Mouse (Mus musculus): ENCODE measurements around the gene Slc9b1.

The Slc9b1 gene

GRCm38 (mm10) chr3:135347739-135348264 lies at the start of gene Slc9b1:
TSS of gene Slc9b1 (plus strand) at chr3:135348029.
- no peak for DNase-seq

- DNase-seq, result peak; percentile 11
These were observed 49.3 kb upstream of the Slc9b1 start for GRCm38 (mm10) chr3:135298560-135298959.

- no peak for DNase-seq
These were observed 47.7 kb upstream of the Slc9b1 start for GRCm38 (mm10) chr3:135300081-135300480.

- DNase-seq, result no peak
These were observed 43.8 kb upstream of the Slc9b1 start for GRCm38 (mm10) chr3:135304060-135304459.

- no peak for DNase-seq
These were observed 43.3 kb upstream of the Slc9b1 start for GRCm38 (mm10) chr3:135304566-135304965.

GRCm38 (mm10) chr3:135307411-135308259 lies 40.2 kb upstream of the Slc9b1 start, which contains the start of gene Slc9b2:
TSS of gene Slc9b2 (plus strand) at chr3:135307700.
- peak; percentile 28 for DNase-seq

GRCm38 (mm10) chr3:135312916-135313491 lies 34.8 kb upstream of the Slc9b1 start:
- DNase-seq, result no peak

- DNase-seq, result no peak
These were observed 34.1 kb upstream of the Slc9b1 start for GRCm38 (mm10) chr3:135313727-135314126.

- no peak for DNase-seq
These were observed 33.0 kb upstream of the Slc9b1 start for GRCm38 (mm10) chr3:135314811-135315210.

- no peak for DNase-seq
These were observed 32.0 kb upstream of the Slc9b1 start for GRCm38 (mm10) chr3:135315720-135316425.

- no peak for DNase-seq
These were observed 29.5 kb upstream of the Slc9b1 start for GRCm38 (mm10) chr3:135318331-135318730.

- no peak for DNase-seq
These were observed 23.5 kb upstream of the Slc9b1 start for GRCm38 (mm10) chr3:135324354-135324753.

GRCm38 (mm10) chr3:135327176-135327575 lies 20.7 kb upstream of the Slc9b1 start:
- DNase-seq, result no peak

GRCm38 (mm10) chr3:135327601-135328000 lies 20.2 kb upstream of the Slc9b1 start:
- no peak for DNase-seq

- no peak for DNase-seq
These were observed 19.3 kb upstream of the Slc9b1 start for GRCm38 (mm10) chr3:135328560-135328959.

- no peak for DNase-seq
These were observed 15.1 kb upstream of the Slc9b1 start for GRCm38 (mm10) chr3:135332691-135333090.

- no peak for DNase-seq
These were observed 14.1 kb upstream of the Slc9b1 start for GRCm38 (mm10) chr3:135333763-135334162.

GRCm38 (mm10) chr3:135349022-135349421 lies 1.2 kb downstream of the Slc9b1 start:
- no peak for DNase-seq

GRCm38 (mm10) chr3:135351857-135352256 lies 4.0 kb downstream of the Slc9b1 start:
- DNase-seq, result no peak

- no peak for DNase-seq
These were observed 9.6 kb downstream of the Slc9b1 start for GRCm38 (mm10) chr3:135357394-135357793.

- no peak for DNase-seq
These were observed 28.0 kb downstream of the Slc9b1 start for GRCm38 (mm10) chr3:135375836-135376235.

GRCm38 (mm10) chr3:135377445-135377844 lies 29.6 kb downstream of the Slc9b1 start:
- no peak for DNase-seq

- DNase-seq, result no peak
These were observed 32.0 kb downstream of the Slc9b1 start for GRCm38 (mm10) chr3:135379868-135380267.
